In the genomic region with DNA sequence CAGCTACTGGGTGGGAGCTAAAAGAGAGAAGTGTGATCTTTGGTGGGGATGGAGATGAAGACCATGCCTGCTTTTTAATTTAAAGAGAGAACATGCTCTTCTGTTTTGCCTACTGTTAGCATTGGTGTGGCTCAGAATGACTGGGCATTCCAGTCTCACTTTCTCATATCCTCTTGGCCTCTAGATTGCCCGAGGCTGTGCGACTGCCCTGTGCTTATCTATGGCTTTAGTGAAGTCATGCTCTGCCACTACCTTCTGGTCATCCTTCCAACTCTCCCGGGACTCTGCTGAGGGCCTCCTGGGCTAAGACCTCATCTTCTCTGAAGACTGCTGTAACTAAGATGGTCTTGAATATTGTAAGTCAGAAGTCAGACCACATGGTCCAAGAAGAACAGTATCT, we compare ENCODE assay signal across 23 mouse cellular contexts.
"Had no signal": no experiment of that assay in that cellular context is flagged by ENCODE, and none has a peak within 500 bp of the region (broad histone marks: within the 10 kb centered on the region; RNA-seq: fewer than 3 reads in every experiment).

No protein-coding gene starts in this region.

- H3K27ac ChIP-seq: limb, embryonic 12.5 days; limb, embryonic 15.5 days; liver, embryonic 14.5 days; lung, embryonic 15.5 days; midbrain, embryonic 10.5 days; midbrain, embryonic 13.5 days; neural tube, embryonic 12.5 days had no signal

- H3K36me3 ChIP-seq: limb, embryonic 12.5 days; limb, embryonic 15.5 days; lung, embryonic 15.5 days; midbrain, embryonic 10.5 days; midbrain, embryonic 13.5 days; neural tube, embryonic 12.5 days had no signal

- H3K4me2 ChIP-seq: limb, embryonic 12.5 days; limb, embryonic 15.5 days; liver, embryonic 11.5 days; lung, embryonic 15.5 days; midbrain, embryonic 13.5 days; neural tube, embryonic 12.5 days had no signal

- H3K4me3 ChIP-seq: limb, embryonic 12.5 days; limb, embryonic 15.5 days; lung, embryonic 15.5 days; megakaryocyte, embryonic 14.5 days; midbrain, embryonic 10.5 days; midbrain, embryonic 13.5 days; neural tube, embryonic 12.5 days had no signal

- H3K4me1 ChIP-seq: limb, embryonic 12.5 days; limb, embryonic 15.5 days; lung, embryonic 15.5 days; midbrain, embryonic 10.5 days; midbrain, embryonic 13.5 days; neural tube, embryonic 12.5 days had no signal

- H3K9ac ChIP-seq: limb, embryonic 12.5 days; limb, embryonic 15.5 days; liver, embryonic 14.5 days; liver, postnatal 0 days; lung, embryonic 15.5 days; midbrain, embryonic 13.5 days; neural tube, embryonic 12.5 days had no signal

- H3K9me3 ChIP-seq: limb, embryonic 12.5 days; limb, embryonic 15.5 days; lung, embryonic 15.5 days; midbrain, embryonic 10.5 days; neural tube, embryonic 12.5 days had no signal

- DNase-seq: kidney, adult 11 months; kidney, adult 9 months; kidney, postnatal 14 days; kidney, postnatal 4 days; left cerebral cortex, postnatal 4 days; liver, postnatal 0 days; lung, postnatal 10 days; lung, postnatal 36 days; right cerebral cortex, adult 18-20 months; right cerebral cortex, postnatal 14 days; spleen, adult 18-20 months; thymus, adult 18-20 months; thymus, postnatal 36 days had no signal

- H3K27me3 ChIP-seq: limb, embryonic 12.5 days; limb, embryonic 15.5 days; lung, embryonic 15.5 days; megakaryocyte, embryonic 14.5 days; midbrain, embryonic 13.5 days; neural tube, embryonic 12.5 days had no signal

- ATAC-seq: liver, postnatal 0 days; midbrain, embryonic 13.5 days; midbrain, embryonic 16.5 days had no signal
